In the genomic region with DNA sequence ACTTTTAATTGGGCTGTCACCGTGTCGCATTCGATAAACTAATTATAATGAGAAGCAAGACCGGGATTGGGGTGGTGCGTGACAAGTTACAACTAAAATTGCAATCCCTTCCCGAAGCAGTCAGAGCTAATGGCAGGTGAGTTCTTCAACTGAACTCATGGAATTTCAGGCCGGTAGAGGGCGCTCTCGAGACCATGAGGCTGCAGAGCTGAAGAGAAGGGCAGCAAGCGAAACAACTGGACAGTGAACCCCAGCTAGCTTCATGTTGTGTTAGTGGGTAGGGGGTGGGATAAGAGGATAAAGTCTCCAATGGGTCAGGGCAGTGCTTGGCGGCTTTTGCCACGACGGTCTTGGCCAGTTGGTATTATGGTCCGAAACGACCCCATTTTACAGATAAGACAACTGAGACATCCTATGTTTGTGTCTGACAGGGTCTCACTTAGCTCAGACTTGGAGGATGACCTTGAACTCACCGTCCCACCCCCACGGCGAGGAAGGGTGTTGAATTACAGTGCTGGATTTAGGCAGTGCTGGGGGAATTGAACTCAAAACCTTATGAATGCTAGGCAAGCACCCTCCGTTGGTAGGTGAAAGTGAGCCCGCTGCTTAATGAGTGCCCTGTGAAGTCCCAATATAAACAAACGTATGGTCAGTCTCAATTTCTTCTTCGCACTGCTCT, we compare ENCODE assay signal across 8 mouse cellular contexts. TPM values are rescaled to one million over a fixed set of nuclear protein-coding genes. Genes with fewer than 3 reads are reported as not detected.
A peak's percentile ranks its signal among the peaks of the same experiment; 100 is the strongest.
DNase-seq lines count a peak whose midpoint lies in the region; ATAC-seq lines count a peak whose summit lies in the region.

No protein-coding gene starts in this region.

- H3K9ac ChIP-seq in midbrain, embryonic 12.5 days (replicated peaks), result peak overlapping the region; percentile 85

- 12% methylated on average over 22 of the region's 22 CpGs for WGBS in midbrain, embryonic 12.5 days

- ATAC-seq in CD4-positive, CD25-positive, alpha-beta regulatory T cell, adult 4 months, result no peak
- peak; percentile 41 for ATAC-seq in granulocyte monocyte progenitor cell, adult 5-6 weeks (replicated peaks; ENCODE audit: poor library complexity, severe bottlenecking)
- peak; percentile 32 for ATAC-seq in midbrain, embryonic 12.5 days (ENCODE audit: low FRiP score, low read depth)

- H3K36me3 ChIP-seq in midbrain, embryonic 12.5 days, result peaks cover 8% of the 10 kb centered on the region; the same call in 1 of the 2 replicates

- H3K4me1 ChIP-seq in midbrain, embryonic 12.5 days, result peaks cover 6% of the 10 kb centered on the region; the same call in 1 of the 2 replicates

- H3K4me2 ChIP-seq in midbrain, embryonic 12.5 days (replicated peaks), result peak overlapping the region; percentile 61

- no peaks in the 10 kb centered on the region for H3K27me3 ChIP-seq in midbrain, embryonic 12.5 days

- DNase-seq in CD4-positive, CD25-positive, alpha-beta regulatory T cell, adult 2 months (ENCODE audit: low read depth, low spot score), result peak; percentile 35
- DNase-seq in embryo, embryonic 11 days, result peak; percentile 84
- peak; percentile 77 for DNase-seq in kidney, adult 11 months
- peak; percentile 87 for DNase-seq in left cerebral cortex, postnatal 4 days
- DNase-seq in spleen, postnatal 4 days (ENCODE audit: low spot score in 2 of 2), result peak; percentile 52 to 85

- H3K4me3 ChIP-seq in midbrain, embryonic 12.5 days, result peak overlapping the region; percentile 69

- peak overlapping the region; percentile 91 for H3K27ac ChIP-seq in midbrain, embryonic 12.5 days (replicated peaks)

- H3K9me3 ChIP-seq in midbrain, embryonic 12.5 days, result no peaks in the 10 kb centered on the region

- intact Hi-C loops in left cerebral cortex, postnatal 4 days (cut with DNase I), result no loop called here

RNA-seq across cellular contexts. Expression of a gene that starts 1.3 kb away (rescaled TPM):
- not detected for polyA plus RNA-seq in CD4-positive, CD25-positive, alpha-beta regulatory T cell, adult 4 months (2017; shearing (Covaris generic))
- not detected in 2 replicates for total RNA-seq in granulocyte monocyte progenitor cell, adult 5-6 weeks (2014; fragmentation: Nextera tagmentation)
- not detected in 2 replicates for total RNA-seq in granulocyte monocyte progenitor cell, adult 5-6 weeks (2017)
- 10 to 100 TPM; 27.8 to 28.4 TPM for total RNA-seq in left cerebral cortex, postnatal 4 days (2021)
- polyA plus RNA-seq in midbrain, embryonic 12.5 days (2016; fragmentation: Nextera tagmentation; extraction: Ambion mirVana), result 12.3 and 15.4 TPM in 2 replicates

Comparison
In these comparisons a context has a peak if more than half of its experiments do, and no peak if none do; other contexts are left out.
1. DNase-seq: peak in every context shown above with its lines; median percentile 87 in left cerebral cortex, postnatal 4 days; 84 in embryo, embryonic 11 days; 77 in kidney, adult 11 months; 68 in spleen, postnatal 4 days; 35 in CD4-positive, CD25-positive, alpha-beta regulatory T cell, adult 2 months.
2. RNA of a gene that starts 1.3 kb away (total RNA-seq): 27.8 to 28.4 TPM in left cerebral cortex, postnatal 4 days; not detected in granulocyte monocyte progenitor cell, adult 5-6 weeks; every median in the first group is over 10 times any median in the second.